Mouse (Mus musculus) splenic B cell, adult 2 months (primary cell): Measurements from ENCODE around the gene F13b.

ENCODE experiments used
- DNase-seq: peaks from one replicate; pipeline ENCODE4 v3.0.0-alpha.2; 2011; ENCODE audit warnings: low read depth, low spot score
- H3K27me3 ChIP-seq: 2 replicates; pipeline ENCODE4 v1.6.1; 2012; ENCODE audit warnings: mild to moderate bottlenecking, low read length, moderate library complexity, mixed read lengths; ENCODE audit not compliant: control insufficient read depth, poor library complexity, insufficient read depth, severe bottlenecking
- H3K36me3 ChIP-seq: 2 replicates; pipeline ENCODE4 v1.6.1; 2012; ENCODE audit warnings: mild to moderate bottlenecking, low read length, moderate library complexity, mixed read lengths; ENCODE audit not compliant: control insufficient read depth, poor library complexity, insufficient read depth, severe bottlenecking

The F13b gene

DNA sequence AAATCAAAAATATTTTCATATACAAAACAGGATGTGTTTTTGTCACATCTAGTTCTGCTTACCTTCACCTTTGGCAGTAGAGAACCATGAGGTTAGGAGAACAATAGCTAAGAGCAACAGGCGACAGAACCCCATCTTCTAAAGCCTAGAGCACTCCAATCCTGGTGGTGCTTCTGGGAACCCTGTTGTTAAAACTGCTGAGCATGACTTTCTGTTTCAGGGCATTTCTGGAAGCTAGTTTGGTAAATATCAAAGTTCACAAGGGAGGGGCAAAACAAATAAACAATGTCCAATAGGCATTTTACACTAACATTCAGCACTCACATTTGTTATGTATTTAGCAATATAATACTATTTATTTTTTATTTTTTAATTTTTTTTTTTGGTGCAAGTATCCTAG, 58.5 kb downstream of the F13b start, which contains the start of gene Cfhr1:
Cfhr1 (minus strand) TSS at position 249 of the 400 bp plus-strand sequence.
- no peaks in the 10 kb centered on the region for H3K36me3 ChIP-seq
- no peak for DNase-seq
- H3K27me3 ChIP-seq: no peaks in the 10 kb centered on the region
